Mouse (Mus musculus) heart, adult 2 months (tissue): Measurements from ENCODE around the gene Tmem120a. TPM values are rescaled to one million over a fixed set of nuclear protein-coding genes. Genes with fewer than 3 reads are reported as not detected.

Source experiments
- DNase-seq, 2 experiments: peaks; one replicate each; pipeline ENCODE4 v3.0.0; 2021
- H3K27ac ChIP-seq: fragments of 200-600 bp; 2 replicates; pipeline ENCODE4 v1.8.1; 2022
- H3K27me3 ChIP-seq: fragments of 200-500 bp; 2 replicates; pipeline ENCODE4 v1.6.1; 2012; ENCODE audit warnings: mild to moderate bottlenecking, low read length, inconsistent platforms, mixed read lengths; ENCODE audit not compliant: control insufficient read depth, insufficient read depth
- H3K36me3 ChIP-seq: fragments of 200-500 bp; 2 replicates; pipeline ENCODE4 v1.6.1; 2012; ENCODE audit warnings: low read length, inconsistent platforms; ENCODE audit not compliant: control insufficient read depth, insufficient read depth
- H3K4me1 ChIP-seq: fragments of 200-500 bp; 2 replicates; pipeline ENCODE4 v1.6.1; 2011; ENCODE audit warnings: low read length; ENCODE audit not compliant: control insufficient read depth, insufficient read depth
- H3K4me3 ChIP-seq: fragments of 200-600 bp; 2 replicates; pipeline ENCODE4 v1.8.1; 2022
- H3K79me2 ChIP-seq: fragments of 200-500 bp; replicated peaks from 2 replicates; pipeline ENCODE4 v1.6.1; 2012; ENCODE audit warnings: mild to moderate bottlenecking, inconsistent platforms, low read length, moderate library complexity, mixed read lengths; ENCODE audit not compliant: control insufficient read depth, insufficient read depth
- H3K9ac ChIP-seq: fragments of 200-500 bp; 2 replicates; pipeline ENCODE4 v1.6.1; 2012; ENCODE audit warnings: low read depth, mild to moderate bottlenecking, control low read depth, inconsistent platforms, low read length, mixed read lengths
- CTCF ChIP-seq: fragments of 200-600 bp; IDR thresholded peaks from 2 replicates; pipeline ENCODE4 v1.8.1; 2022; ENCODE audit warnings: antibody characterized with exemption, mild to moderate bottlenecking, moderate library complexity
- EP300 ChIP-seq: fragments of 200-500 bp; IDR thresholded peaks from 2 replicates; pipeline ENCODE4 v1.6.1; 2011; ENCODE audit warnings: low read depth, low read length, control low read depth; ENCODE audit not compliant: insufficient read depth
- POLR2A ChIP-seq: fragments of 200-500 bp; IDR thresholded peaks from 2 replicates; pipeline ENCODE4 v1.6.1; 2011; ENCODE audit warnings: mild to moderate bottlenecking, low read depth, low read length, control low read depth; ENCODE audit not compliant: insufficient read depth
- WGBS: fragments of 180-500 bp; shearing (Covaris S2); methylation state at CpG from one replicate; pipeline ENCODE4 v1.1.7; 2018; 5-methylcytosine and 5-hydroxymethylcytosine counted together
- intact Hi-C: fragments of 180-260 bp; cut with DNase I; formaldehyde crosslinking; loops from one replicate; pipeline ENCODE4 v1.15.1; 2025
- polyA plus RNA-seq: library from polyadenylated mRNA; depleted of rRNA; stranded (reverse); fragments of >200 nt; gene quantifications from 2 replicates; pipeline ENCODE4 v1.2.3, GENCODE M21; 2012
- total RNA-seq, 2 experiments: library from RNA; stranded (reverse); gene quantifications; 2 replicates each; pipeline ENCODE4 v1.2.3; 2021

The Tmem120a gene
- total and polyA plus RNA-seq, 3 experiments: 13.6 to 27.3 (median 19.3) TPM

DNA sequence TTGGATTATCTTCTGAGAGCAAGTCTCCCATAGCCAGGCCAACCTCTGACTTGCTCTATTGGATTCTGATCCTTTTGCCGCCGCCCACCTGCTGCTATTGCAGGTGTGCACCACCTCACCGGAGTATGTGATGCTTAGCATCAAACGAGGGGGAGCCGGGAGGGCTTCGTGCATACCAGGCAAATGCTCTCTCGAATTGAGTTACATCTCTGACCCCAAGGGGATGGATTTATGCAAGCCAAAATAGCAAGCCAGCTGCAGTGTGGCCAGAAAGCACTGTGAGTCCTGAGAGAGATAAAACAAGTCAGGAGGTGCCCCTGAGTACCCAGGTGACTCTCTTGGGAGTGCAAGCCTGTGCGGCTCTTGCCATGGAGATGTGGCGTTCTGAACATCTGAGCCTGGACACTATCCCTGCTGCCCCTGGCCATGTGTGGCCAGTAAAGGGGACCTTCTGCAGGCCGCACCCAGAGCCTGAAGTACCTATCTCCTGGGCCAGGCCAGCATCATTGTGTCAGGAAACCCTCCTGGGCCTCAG, 24.6 kb downstream of the Tmem120a start:
- Histone ChIP-seq H3K9ac (no peak overlapping the region), H3K4me1 (peaks cover 12% of the 10 kb centered on the region), H3K4me3 (no peak overlapping the region), H3K27ac (no peak overlapping the region), H3K79me2 (no peaks in the 10 kb centered on the region), H3K36me3 (peaks cover 2% of the 10 kb centered on the region), H3K27me3 (no peaks in the 10 kb centered on the region)
- intact Hi-C loops: loop anchor here (5.0 kb wide), 1 partner anchor 32 kb away; no protein-coding TSS in a partner anchor
- WGBS: 80% methylated on average over 10 of the region's 10 CpGs
- no peak for DNase-seq
- TF ChIP-seq POLR2A: no peak
- no peak for TF ChIP-seq CTCF
- TF ChIP-seq EP300: no peak

- TF ChIP-seq EP300 (no peak), CTCF (peak; percentile 64)
- H3K4me3 ChIP-seq: no peak overlapping the region
- DNase-seq: no peak
- H3K27ac ChIP-seq: no peak overlapping the region
- intact Hi-C loops: no loop called here
- no peaks in the 10 kb centered on the region for H3K79me2 ChIP-seq
- H3K9ac ChIP-seq: no peak overlapping the region
- no peaks in the 10 kb centered on the region for H3K27me3 ChIP-seq
- no peaks in the 10 kb centered on the region for H3K36me3 ChIP-seq
- 64% methylated on average over 10 of the region's 10 CpGs for whole genome bisulfite sequencing
- H3K4me1 ChIP-seq: peaks cover 11% of the 10 kb centered on the region
Observed at GRCm38 (mm10) chr5:135715624-135716023, 28.6 kb downstream of the Tmem120a start.

GRCm38 (mm10) chr5:135713441-135714218, 30.6 kb downstream of the Tmem120a start:
- H3K4me3 ChIP-seq: no peak overlapping the region
- DNase-seq: peak; percentile 76 to 84
- no peaks in the 10 kb centered on the region for H3K79me2 ChIP-seq
- H3K27ac ChIP-seq: peak overlapping the region; percentile 57
- H3K27me3 ChIP-seq: no peaks in the 10 kb centered on the region
- intact Hi-C loops: no loop called here
- peaks cover 11% of the 10 kb centered on the region for H3K4me1 ChIP-seq
- TF ChIP-seq POLR2A: no peak
- peak; percentile 91 for TF ChIP-seq EP300
- no peak for TF ChIP-seq CTCF
- H3K36me3 ChIP-seq: no peaks in the 10 kb centered on the region
- 45% methylated on average over 16 of the region's 16 CpGs for WGBS
- no peak overlapping the region for H3K9ac ChIP-seq

DNA sequence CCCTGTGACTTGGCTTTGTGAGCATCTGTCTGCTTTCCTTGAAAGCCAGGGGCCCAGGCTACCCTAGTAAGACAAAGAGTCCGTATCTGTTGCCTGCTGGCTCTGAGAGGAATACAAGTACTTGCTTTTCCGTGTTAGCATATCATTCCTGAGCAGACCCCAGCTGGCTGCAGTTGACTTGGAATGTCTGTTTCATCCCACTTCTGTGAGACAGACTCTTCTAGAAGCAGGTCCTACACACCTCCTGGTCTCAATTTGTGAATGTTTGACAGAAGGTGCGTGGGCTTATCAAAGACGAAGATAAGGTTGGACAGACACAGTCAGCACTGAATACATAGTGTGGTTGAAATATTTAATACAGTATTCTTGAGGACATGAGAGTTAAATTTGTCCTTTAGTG, 31.4 kb downstream of the Tmem120a start:
- intact Hi-C loops: no loop called here
- WGBS: 63% methylated on average over 4 of the region's 4 CpGs
- no peak for TF ChIP-seq CTCF

DNA sequence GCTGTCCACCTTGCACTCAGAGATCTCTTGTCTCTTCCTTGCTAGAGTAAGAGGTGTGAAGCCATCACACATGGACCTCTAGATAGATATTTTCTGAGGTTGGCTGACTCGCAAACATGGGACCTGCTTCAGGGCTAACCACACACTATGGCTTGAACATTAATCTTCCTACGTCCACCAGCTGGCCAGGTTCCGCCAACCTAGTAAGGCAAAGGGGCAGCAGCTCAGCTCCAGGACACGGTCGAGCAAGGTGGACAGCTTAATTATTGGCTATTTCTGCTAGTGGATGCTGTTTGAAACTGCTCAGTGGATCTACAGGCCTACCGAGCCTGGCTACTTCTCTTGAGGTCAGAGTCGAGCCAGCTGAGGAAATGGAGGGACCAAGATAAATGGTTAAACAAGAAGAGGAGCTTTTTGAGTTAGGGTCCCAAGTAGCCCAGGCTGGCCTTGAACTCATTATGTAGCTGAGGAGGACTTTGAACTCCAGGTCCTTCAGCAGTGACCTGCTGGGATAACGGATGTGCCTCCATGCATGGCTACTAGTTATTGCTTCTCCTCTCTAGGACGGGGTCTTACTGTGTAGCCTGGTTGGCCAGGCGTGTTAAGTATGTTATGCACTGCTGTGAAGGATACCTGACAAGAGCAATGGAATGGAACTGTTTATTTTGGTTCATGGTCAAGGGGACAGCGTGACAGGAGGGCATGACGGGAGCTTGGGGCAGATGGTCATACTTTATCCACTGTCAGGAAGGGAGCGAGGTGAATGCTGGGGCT, 32.5 kb downstream of the Tmem120a start:
- Histone ChIP-seq H3K79me2 (no peaks in the 10 kb centered on the region), H3K27ac (peak overlapping the region; percentile 28), H3K4me3 (no peak overlapping the region), H3K36me3 (no peaks in the 10 kb centered on the region), H3K9ac (no peak overlapping the region), H3K4me1 (peaks cover 17% of the 10 kb centered on the region), H3K27me3 (no peaks in the 10 kb centered on the region)
- intact Hi-C loops: no loop called here
- no peak for DNase-seq
- TF ChIP-seq POLR2A (no peak), CTCF (no peak), EP300 (no peak)
- 89% methylated on average over 13 of the region's 13 CpGs for WGBS

More for the DNA sequence above, 31.4 kb downstream of the Tmem120a start:
- H3K9ac ChIP-seq: no peak overlapping the region
- no peaks in the 10 kb centered on the region for H3K79me2 ChIP-seq
- peak overlapping the region; percentile 57 for H3K27ac ChIP-seq
- H3K4me1 ChIP-seq: peaks cover 16% of the 10 kb centered on the region
- no peaks in the 10 kb centered on the region for H3K27me3 ChIP-seq
- H3K36me3 ChIP-seq: no peaks in the 10 kb centered on the region
- DNase-seq: no peak
- H3K4me3 ChIP-seq: no peak overlapping the region
